Mouse (Mus musculus) ES-Bruce4 (cell line): ENCODE measurements around the gene Prex1.

Experiments used
- CTCF ChIP-seq: IDR thresholded peaks from one replicate; pipeline ENCODE4 v1.8.1; 2011; ENCODE audit warnings: low read depth, low read length
- EP300 ChIP-seq: IDR thresholded peaks from 2 replicates; pipeline ENCODE4 v1.6.1; 2011; ENCODE audit warnings: low read depth, low read length; ENCODE audit not compliant: insufficient read depth
- POLR2A ChIP-seq: IDR thresholded peaks from one replicate; pipeline ENCODE4 v1.8.1; 2011; ENCODE audit warnings: low read length; ENCODE audit not compliant: insufficient read depth

- TF ChIP-seq CTCF (no peak), POLR2A (no peak), EP300 (no peak)
Observed at GRCm38 (mm10) chr2:166693394-166693793, 20.2 kb downstream of the Prex1 start.
